In genomic region chr7:119808723-119809122, GRCm38 (mm10) we compare ENCODE assay signal across 33 mouse cellular contexts. TPM values are rescaled to one million over a fixed set of nuclear protein-coding genes. Genes with fewer than 3 reads are reported as not detected.
"Had no signal": no experiment of that assay in that cellular context is flagged by ENCODE, and none has a peak within 500 bp of the region (broad histone marks: within the 10 kb centered on the region; RNA-seq: fewer than 3 reads in every experiment).

No protein-coding gene starts in this region.

- ATAC-seq: hindbrain, postnatal 0 days; intestine, embryonic 16.5 days had no signal

- H3K4me2 ChIP-seq: heart, embryonic 11.5 days; heart, embryonic 13.5 days; heart, embryonic 15.5 days; hindbrain, embryonic 13.5 days; hindbrain, embryonic 15.5 days; limb, embryonic 12.5 days; liver, embryonic 11.5 days; liver, embryonic 13.5 days; liver, embryonic 15.5 days had no signal

- H3K9me3 ChIP-seq: heart, embryonic 13.5 days; heart, embryonic 15.5 days; hindbrain, embryonic 13.5 days; hindbrain, embryonic 15.5 days; limb, embryonic 10.5 days; limb, embryonic 12.5 days; liver, embryonic 13.5 days; liver, embryonic 15.5 days had no signal

- H3K27ac ChIP-seq: gastrocnemius, adult 2 months; heart, adult 2 months; heart, embryonic 13.5 days; heart, embryonic 15.5 days; hindbrain, embryonic 13.5 days; hindbrain, embryonic 15.5 days; hindbrain, postnatal 0 days; layer of hippocampus, adult 2 months; left cerebral cortex, adult 2 months; limb, embryonic 10.5 days; limb, embryonic 12.5 days; liver, embryonic 13.5 days; liver, embryonic 15.5 days had no signal

- H3K27me3 ChIP-seq: heart, embryonic 13.5 days; heart, embryonic 15.5 days; hindbrain, embryonic 13.5 days; hindbrain, embryonic 15.5 days; limb, embryonic 12.5 days; liver, embryonic 13.5 days; liver, embryonic 15.5 days had no signal

- H3K9ac ChIP-seq: heart, embryonic 13.5 days; heart, embryonic 15.5 days; hindbrain, embryonic 13.5 days; hindbrain, embryonic 15.5 days; limb, embryonic 12.5 days; liver, embryonic 13.5 days; liver, embryonic 15.5 days had no signal

- H3K4me3 ChIP-seq: gastrocnemius, adult 2 months; heart, adult 2 months; heart, embryonic 13.5 days; heart, embryonic 15.5 days; hindbrain, embryonic 13.5 days; hindbrain, embryonic 15.5 days; layer of hippocampus, adult 2 months; left cerebral cortex, adult 2 months; limb, embryonic 10.5 days; limb, embryonic 12.5 days; liver, embryonic 13.5 days; liver, embryonic 15.5 days had no signal

- DNase-seq: gastrocnemius, adult 2 months; gastrocnemius, postnatal 14 days; gastrocnemius, postnatal 36 days; heart, adult 11 months; heart, adult 2 months; heart, postnatal 14 days; heart, postnatal 36 days; kidney, adult 18-20 months; kidney, adult 8-10 months; kidney, postnatal 10 days; kidney, postnatal 25 days; kidney, postnatal 4 days; liver; liver, embryonic 13.5 days had no signal

- H3K4me1 ChIP-seq: heart, embryonic 13.5 days; heart, embryonic 15.5 days; hindbrain, embryonic 13.5 days; hindbrain, embryonic 15.5 days; limb, embryonic 10.5 days; limb, embryonic 12.5 days; liver, embryonic 13.5 days; liver, embryonic 15.5 days had no signal

RNA-seq across cellular contexts. Expression of gene Acsm3, which starts 48.0 kb away (rescaled TPM):
- total RNA-seq: gastrocnemius, postnatal 14 days; hematopoietic stem cell, adult 5-6 weeks; hindbrain, postnatal 0 days; layer of hippocampus, postnatal 10 days; layer of hippocampus, postnatal 25 days; left cerebral cortex, adult 2 months; left cerebral cortex, postnatal 14 days; left cerebral cortex, postnatal 36 days had no signal
- polyA plus RNA-seq: heart, embryonic 13.5 days; heart, postnatal 0 days; hindbrain, embryonic 13.5 days; hindbrain, embryonic 15.5 days had no signal
